Mouse (Mus musculus) cortical plate, adult 2 months (tissue): ENCODE results near the gene Slx1b. TPM values are rescaled to one million over a fixed set of nuclear protein-coding genes. Genes with fewer than 3 reads are reported as not detected.

ENCODE experiments used
- H3K27ac ChIP-seq: fragments of 200-500 bp; 2 replicates; pipeline ENCODE4 v1.5.1; 2012; ENCODE audit warnings: low read length, control low read depth, inconsistent platforms; ENCODE audit not compliant: insufficient read depth
- H3K4me1 ChIP-seq: fragments of 200-500 bp; 2 replicates; pipeline ENCODE4 v1.6.1; 2011; ENCODE audit warnings: low read length; ENCODE audit not compliant: control insufficient read depth, insufficient read depth
- H3K4me3 ChIP-seq: fragments of 200-500 bp; 2 replicates; pipeline ENCODE4 v1.5.1; 2011; ENCODE audit warnings: mild to moderate bottlenecking, low read length, control low read depth; ENCODE audit not compliant: insufficient read depth
- CTCF ChIP-seq: fragments of 200-500 bp; IDR thresholded peaks from 2 replicates; pipeline ENCODE4 v1.5.1; 2011; ENCODE audit warnings: mild to moderate bottlenecking, control low read depth, low read length; ENCODE audit not compliant: insufficient read depth; ENCODE audit errors: extremely low read depth
- POLR2A ChIP-seq: fragments of 200-500 bp; IDR thresholded peaks from 2 replicates; pipeline ENCODE4 v1.6.1; 2011; ENCODE audit warnings: mild to moderate bottlenecking, low read length, control low read depth; ENCODE audit not compliant: insufficient read depth; ENCODE audit errors: extremely low read depth
- polyA plus RNA-seq: library from polyadenylated mRNA; depleted of rRNA; stranded (reverse); fragments of >200 nt; gene quantifications from 2 replicates; pipeline ENCODE4 v1.2.3, GENCODE M21; 2012

The Slx1b gene
- polyA plus RNA-seq, 1 experiment, result 31.2 TPM

DNA sequence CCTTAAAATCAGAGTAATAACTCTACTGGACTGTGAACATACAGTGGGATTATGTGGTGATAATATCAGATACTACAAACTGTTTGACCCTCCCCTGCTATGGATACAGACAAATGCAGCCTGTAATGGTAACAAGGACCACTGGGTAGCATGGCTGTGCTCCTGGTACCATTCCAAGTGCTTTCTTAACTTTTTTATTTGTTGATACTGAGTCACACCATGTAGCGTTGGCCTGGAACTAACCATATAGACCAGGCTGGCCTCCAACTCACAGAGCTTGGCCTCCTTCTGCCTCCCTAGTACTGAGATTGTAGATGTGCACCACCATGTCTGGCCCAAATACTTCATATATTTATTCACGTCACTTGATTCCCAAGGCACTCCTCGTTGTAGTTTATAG, 30.3 kb downstream of the Slx1b start:
- no peak overlapping the region for H3K4me3 ChIP-seq
- H3K4me1 ChIP-seq, result no peaks in the 10 kb centered on the region
- H3K27ac ChIP-seq, result no peak overlapping the region
- no peak for TF ChIP-seq CTCF
- no peak for TF ChIP-seq POLR2A

DNA sequence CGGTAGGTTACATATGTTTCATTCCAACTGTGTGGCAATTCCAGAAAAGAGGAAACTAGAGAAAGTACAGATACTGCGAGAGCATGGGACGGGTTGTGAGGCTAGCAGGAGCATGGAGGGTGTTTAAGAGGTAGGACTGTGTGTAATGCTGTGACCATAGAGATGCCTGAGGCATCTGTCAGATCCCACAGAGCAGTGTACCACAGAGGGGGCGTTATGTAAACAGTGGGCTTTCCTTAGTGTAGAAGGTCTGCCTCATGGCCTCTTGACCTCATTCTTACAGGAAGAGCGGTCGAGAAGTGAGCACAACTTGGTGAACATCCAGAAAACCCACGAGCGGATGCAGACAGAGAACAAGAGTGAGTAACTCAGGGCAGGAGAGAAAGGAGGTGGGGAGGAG, 31.9 kb downstream of the Slx1b start:
- no peaks in the 10 kb centered on the region for H3K4me1 ChIP-seq
- H3K4me3 ChIP-seq, result no peak overlapping the region
- no peak for TF ChIP-seq CTCF
- no peak for TF ChIP-seq POLR2A
- no peak overlapping the region for H3K27ac ChIP-seq

DNA sequence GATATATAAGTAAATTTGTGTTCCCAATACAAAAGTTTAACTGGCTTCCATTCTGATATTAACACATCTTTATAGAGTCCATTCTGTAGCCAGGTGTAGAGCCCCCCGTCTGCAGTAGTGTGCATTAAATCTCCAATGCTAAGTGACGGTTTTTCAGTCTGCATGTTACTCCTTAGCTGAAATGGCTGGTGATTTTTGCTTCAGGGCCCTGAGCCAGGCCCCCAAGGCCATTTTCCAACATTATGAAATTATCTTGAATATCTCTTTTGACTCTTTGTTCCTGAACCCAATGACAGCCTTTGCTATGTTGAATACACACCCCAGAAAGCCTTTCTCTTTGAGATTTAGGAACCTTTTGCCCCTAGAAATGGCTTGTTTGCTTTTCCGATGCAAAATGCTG, 35.8 kb downstream of the Slx1b start:
- TF ChIP-seq POLR2A, result no peak
- TF ChIP-seq CTCF, result no peak
- H3K4me1 ChIP-seq, result no peaks in the 10 kb centered on the region
- no peak overlapping the region for H3K4me3 ChIP-seq
- no peak overlapping the region for H3K27ac ChIP-seq

DNA sequence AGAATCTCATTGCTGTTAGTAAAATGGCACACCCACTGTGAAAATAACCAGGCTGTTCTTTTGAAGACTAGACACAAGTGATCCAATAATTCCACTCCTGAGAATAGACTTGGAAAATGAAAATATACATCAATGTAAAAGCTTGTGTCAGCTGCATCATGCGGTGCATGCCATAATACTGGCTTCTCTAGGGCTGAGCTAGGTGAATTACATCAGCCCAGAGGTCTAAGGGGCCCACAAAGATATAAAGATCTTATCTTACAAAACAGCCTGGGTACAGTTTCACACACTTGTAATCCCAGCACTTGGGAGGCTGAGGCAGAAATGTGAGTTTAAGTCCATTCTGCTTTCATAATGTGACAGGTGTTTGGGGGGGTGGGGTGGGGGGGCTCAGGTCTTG, 38.1 kb downstream of the Slx1b start:
- no peak overlapping the region for H3K4me3 ChIP-seq
- H3K4me1 ChIP-seq, result no peaks in the 10 kb centered on the region
- H3K27ac ChIP-seq, result no peak overlapping the region
- no peak for TF ChIP-seq CTCF
- TF ChIP-seq POLR2A, result no peak

DNA sequence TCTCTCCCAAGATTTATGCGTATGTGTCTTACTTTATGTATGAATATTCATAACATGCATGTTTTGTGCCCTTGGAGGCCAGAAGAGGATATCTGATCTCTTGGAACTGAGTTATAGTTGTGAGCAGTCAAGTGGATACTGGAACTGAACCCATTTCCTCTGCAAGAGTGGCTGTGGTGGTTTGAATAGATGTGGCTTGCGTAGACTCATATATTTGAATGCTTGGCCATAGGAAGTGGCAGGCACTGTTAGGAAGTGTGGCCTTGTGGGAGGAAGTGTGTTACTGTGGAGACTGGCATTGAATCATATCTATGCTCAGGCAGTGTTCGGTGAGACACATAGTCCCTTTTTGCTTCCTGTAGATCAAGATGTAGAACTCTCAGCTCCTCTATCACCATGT, 39.9 kb downstream of the Slx1b start:
- Histone ChIP-seq H3K4me3 (no peak overlapping the region), H3K27ac (no peak overlapping the region), H3K4me1 (no peaks in the 10 kb centered on the region)
- TF ChIP-seq CTCF (no peak), POLR2A (no peak)

DNA sequence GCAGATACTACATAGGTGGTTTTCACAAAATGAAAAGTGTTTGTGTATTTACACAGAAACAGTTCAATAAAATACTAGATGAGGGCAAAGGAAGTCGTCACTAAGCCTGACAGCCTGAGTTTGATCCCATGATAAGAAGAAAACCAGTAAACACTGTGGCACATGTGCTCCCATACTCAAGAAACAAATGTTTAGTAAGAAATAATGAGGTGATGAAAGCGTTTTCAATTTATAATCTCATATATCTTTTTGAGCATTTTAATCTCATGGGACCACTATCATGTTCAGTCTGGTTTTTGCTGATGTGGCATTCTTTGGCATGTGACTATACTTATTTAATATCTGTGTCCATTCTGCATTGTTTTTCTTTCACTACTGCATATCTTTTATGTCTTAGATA, 41.6 kb downstream of the Slx1b start:
- no peak overlapping the region for H3K4me3 ChIP-seq
- TF ChIP-seq CTCF (no peak), POLR2A (no peak)
- no peaks in the 10 kb centered on the region for H3K4me1 ChIP-seq
- no peak overlapping the region for H3K27ac ChIP-seq

DNA sequence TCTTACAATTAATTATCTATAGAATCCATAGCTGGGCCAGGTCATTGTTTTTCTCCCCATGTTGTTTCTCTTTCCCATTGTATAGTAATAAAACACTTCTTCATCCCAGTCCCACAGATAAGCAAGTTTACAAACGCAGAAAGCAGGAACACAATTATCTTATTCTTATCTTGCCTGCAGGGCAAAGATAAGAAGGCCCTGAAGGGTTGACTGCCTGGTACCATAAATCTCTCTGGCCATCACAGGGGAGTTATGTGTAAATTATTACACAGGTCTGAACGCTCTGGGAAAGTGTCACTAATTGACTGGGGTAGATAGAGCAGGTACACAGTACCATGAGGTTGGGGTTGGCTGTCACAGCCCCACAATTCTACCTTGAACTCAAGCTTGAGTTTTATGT, 44.7 kb downstream of the Slx1b start:
- no peaks in the 10 kb centered on the region for H3K4me1 ChIP-seq
- TF ChIP-seq CTCF (no peak), POLR2A (no peak)
- H3K27ac ChIP-seq, result no peak overlapping the region
- no peak overlapping the region for H3K4me3 ChIP-seq

DNA sequence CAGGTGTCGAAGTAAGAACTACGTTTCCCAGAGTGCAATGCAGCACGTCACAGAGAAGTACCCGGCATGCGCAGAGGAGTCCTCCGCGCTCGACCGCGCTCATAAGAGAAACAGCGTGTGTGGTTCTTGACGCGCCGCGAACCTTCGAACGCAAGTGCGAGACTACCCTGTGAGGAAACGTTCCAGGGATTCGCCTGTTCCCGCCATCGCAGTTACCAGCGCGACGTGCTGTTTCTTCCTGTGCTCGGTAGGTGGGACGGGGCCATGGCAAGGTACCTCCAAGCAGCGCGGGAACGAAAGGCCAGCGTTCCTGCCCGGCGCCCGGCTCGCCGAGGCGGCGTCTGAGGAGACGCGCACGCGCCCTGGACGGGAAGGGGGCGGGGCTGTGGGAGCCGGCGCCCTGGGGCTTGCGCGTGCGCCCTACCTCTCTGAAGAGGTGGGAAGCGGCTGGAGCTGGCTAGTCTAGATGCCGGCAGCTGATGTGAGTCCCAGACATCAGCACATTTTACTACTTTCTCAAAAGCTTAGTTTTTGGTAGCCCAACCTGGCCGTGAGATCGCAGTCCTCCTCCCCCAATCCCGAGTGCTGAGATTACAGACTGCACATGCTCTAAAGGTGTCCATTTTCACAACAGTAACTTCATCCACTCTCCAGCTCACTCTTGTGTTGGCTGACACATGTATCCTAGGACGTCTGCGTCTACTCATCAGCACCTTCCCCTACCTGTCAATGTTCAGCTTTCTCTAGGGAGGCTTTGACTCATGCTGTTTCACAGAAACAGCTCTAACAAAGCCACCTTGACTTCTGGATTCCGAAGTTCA, 46.1 kb downstream of the Slx1b start, which contains the start of gene Sgf29:
TSS of gene Sgf29 (plus strand) at position 79 of the 821 bp plus-strand sequence.
- peak within 1 kb of the TSS; percentile 59 for H3K4me3 ChIP-seq
- no peak for TF ChIP-seq CTCF
- peak; percentile 96; the same call in 1 of the 2 replicates for TF ChIP-seq POLR2A
- peak within 1 kb of the TSS; percentile 67 for H3K27ac ChIP-seq
- H3K4me1 ChIP-seq, result no peaks in the 10 kb centered on the region

DNA sequence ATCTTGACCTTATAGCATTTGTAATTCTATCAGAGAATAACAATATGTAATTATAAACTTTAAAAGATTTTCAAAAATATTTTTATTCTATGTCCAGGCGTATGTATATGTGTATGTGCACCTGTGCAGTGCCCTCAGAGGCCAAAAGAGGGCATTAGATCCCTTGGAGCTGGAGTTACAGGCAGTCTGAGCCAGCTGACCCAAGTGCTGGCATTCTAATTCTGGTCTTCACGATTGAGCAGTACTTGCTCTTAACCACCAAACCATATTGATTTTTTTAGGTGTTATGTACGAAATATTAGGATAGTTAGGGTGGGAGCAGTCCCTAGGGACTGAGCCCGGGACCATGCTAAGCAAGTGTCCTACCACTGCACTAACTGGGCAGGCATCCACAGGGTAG, 47.1 kb downstream of the Slx1b start:
- H3K4me3 ChIP-seq, result no peak overlapping the region; the same call in 1 of the 2 replicates
- no peak for TF ChIP-seq POLR2A
- no peak for TF ChIP-seq CTCF

DNA sequence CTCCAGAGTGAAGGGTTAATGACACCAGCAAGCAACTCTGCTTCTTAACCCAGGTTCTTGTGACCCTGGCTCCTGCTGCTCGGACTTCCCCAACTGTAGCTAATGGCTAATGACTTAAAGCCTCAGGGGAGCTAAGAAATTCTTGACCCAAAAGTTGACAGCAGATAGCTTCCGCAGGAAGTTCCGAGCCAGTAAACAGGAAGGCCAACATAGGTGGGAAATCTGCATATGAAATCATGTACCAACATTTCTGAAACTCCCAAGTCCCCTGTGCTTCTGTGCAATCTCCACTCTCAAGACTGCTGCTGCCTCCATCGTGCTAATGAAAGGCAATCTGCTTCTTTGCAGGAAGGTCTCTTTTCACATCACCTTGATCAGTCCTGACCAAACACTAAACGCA, 49.9 kb downstream of the Slx1b start:
- Histone ChIP-seq H3K4me1 (no peaks in the 10 kb centered on the region), H3K27ac (no peak overlapping the region), H3K4me3 (no peak overlapping the region)
- TF ChIP-seq POLR2A, result no peak
- no peak for TF ChIP-seq CTCF

More for the DNA sequence above, 47.1 kb downstream of the Slx1b start:
- Histone ChIP-seq H3K27ac (no peak overlapping the region), H3K4me1 (no peaks in the 10 kb centered on the region)
